Mouse (Mus musculus): ENCODE data around the gene Ankrd11. TPM values are rescaled to one million over a fixed set of nuclear protein-coding genes. Genes with fewer than 3 reads are reported as not detected.

Ankrd11 gene
- total and polyA plus RNA-seq, 2 experiments from 2014 or later, result 24.3 to 65.8 TPM

- no peaks in the 10 kb centered on the region for H3K9me3 ChIP-seq (replicated peaks; ENCODE audit: control insufficient read depth, low read length)
- H3K9ac ChIP-seq (replicated peaks; ENCODE audit: low read depth, low read length), result no peak overlapping the region
- DNase-seq (ENCODE audit: low spot score) (no peak), ATAC-seq (ENCODE audit: insufficient read depth, low read depth) (no peak)
- TF ChIP-seq EP300 (IDR thresholded peaks at IDR 0.05; ENCODE audit: low read depth) (no peak), CTCF (IDR thresholded peaks at IDR 0.05; ENCODE audit: low read depth) (no peak)
- no peaks in the 10 kb centered on the region for H3K36me3 ChIP-seq (replicated peaks; ENCODE audit: control insufficient read depth, insufficient read depth, low read length)
- H3K4me2 ChIP-seq (ENCODE audit: low read depth, low read length), result no peak overlapping the region
- no peak overlapping the region for H3K4me3 ChIP-seq (ENCODE audit: low read depth, low read length)
- 61% methylated on average over 3 of the region's 3 CpGs for WGBS
- H3K27ac ChIP-seq (ENCODE audit: low read depth), result no peak overlapping the region
- no peaks in the 10 kb centered on the region for H3K27me3 ChIP-seq (ENCODE audit: control insufficient read depth, insufficient read depth, low read length)
- peaks cover 34% of the 10 kb centered on the region for H3K4me1 ChIP-seq (ENCODE audit: control insufficient read depth, insufficient read depth)
Measured at GRCm38 (mm10) chr8:122954090-122954799, 87.8 kb downstream of the Ankrd11 start.

DNA sequence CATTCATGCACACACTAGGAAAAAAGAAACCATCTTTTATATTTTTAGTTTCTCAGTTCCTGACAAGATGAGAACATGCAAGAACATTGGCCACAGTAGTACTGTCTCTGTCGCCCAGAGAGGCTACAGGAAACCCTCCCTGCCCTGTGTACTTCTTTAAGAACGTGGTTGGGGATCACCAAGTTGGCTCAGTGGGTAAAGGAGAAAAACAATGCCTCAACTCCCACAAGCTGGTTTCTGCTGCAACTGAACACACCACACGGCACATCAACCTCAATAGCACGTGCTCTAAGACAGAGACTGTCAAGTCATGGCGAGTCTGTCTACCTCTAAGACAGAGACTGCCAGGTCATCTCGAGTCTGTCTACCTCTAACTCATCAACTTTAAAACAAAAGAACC is 89.0 kb downstream of the Ankrd11 start:
- 74% methylated on average over 6 of the region's 6 CpGs for WGBS
- no peaks in the 10 kb centered on the region for H3K27me3 ChIP-seq (ENCODE audit: control insufficient read depth, insufficient read depth, low read length)
- TF ChIP-seq CTCF (IDR thresholded peaks at IDR 0.05; ENCODE audit: low read depth), result no peak
- no peak for TF ChIP-seq EP300 (IDR thresholded peaks at IDR 0.05; ENCODE audit: low read depth)
- H3K4me3 ChIP-seq (ENCODE audit: low read depth, low read length), result no peak overlapping the region
- H3K36me3 ChIP-seq (replicated peaks; ENCODE audit: control insufficient read depth, insufficient read depth, low read length), result no peaks in the 10 kb centered on the region
- H3K4me2 ChIP-seq (ENCODE audit: low read depth, low read length), result no peak overlapping the region
- H3K4me1 ChIP-seq (ENCODE audit: control insufficient read depth, insufficient read depth), result peaks cover 37% of the 10 kb centered on the region
- H3K9me3 ChIP-seq (replicated peaks; ENCODE audit: control insufficient read depth, low read length), result no peaks in the 10 kb centered on the region
- DNase-seq (ENCODE audit: low spot score) (no peak), ATAC-seq (ENCODE audit: insufficient read depth, low read depth) (no peak)
- no peak overlapping the region for H3K27ac ChIP-seq (ENCODE audit: low read depth)
- H3K9ac ChIP-seq (replicated peaks; ENCODE audit: low read depth, low read length), result no peak overlapping the region

- ATAC-seq (ENCODE audit: insufficient read depth, low read depth) (no peak), DNase-seq (ENCODE audit: low spot score) (no peak)
- peaks cover 37% of the 10 kb centered on the region for H3K4me1 ChIP-seq (ENCODE audit: control insufficient read depth, insufficient read depth)
Measured at GRCm38 (mm10) chr8:122951456-122951855, 90.6 kb downstream of the Ankrd11 start.

DNA sequence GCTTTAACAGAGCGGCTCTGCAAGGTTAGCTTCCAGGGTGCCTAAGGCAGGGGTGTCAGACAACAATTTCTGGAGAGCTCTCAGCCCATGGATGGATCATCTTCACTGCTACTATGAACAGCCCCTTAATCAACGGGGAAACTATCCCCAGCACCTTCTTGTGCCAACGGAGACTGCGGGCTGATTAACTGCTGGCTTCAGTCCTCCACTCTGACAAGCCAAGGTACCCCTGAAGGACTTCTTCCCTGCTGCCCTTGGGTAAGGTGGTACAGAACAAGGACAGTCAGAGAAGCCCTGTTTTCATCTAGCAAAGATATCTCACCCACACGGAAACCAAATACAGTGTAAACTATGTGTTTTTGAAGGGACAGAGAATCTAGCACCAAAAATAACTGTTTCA is 92.4 kb downstream of the Ankrd11 start:
- no peaks in the 10 kb centered on the region for H3K36me3 ChIP-seq (replicated peaks; ENCODE audit: control insufficient read depth, insufficient read depth, low read length)
- no peak overlapping the region for H3K9ac ChIP-seq (replicated peaks; ENCODE audit: low read depth, low read length)
- no peak overlapping the region for H3K27ac ChIP-seq (ENCODE audit: low read depth)
- H3K4me1 ChIP-seq (ENCODE audit: control insufficient read depth, insufficient read depth), result peaks cover 34% of the 10 kb centered on the region
- no peaks in the 10 kb centered on the region for H3K27me3 ChIP-seq (ENCODE audit: control insufficient read depth, insufficient read depth, low read length)
- H3K4me3 ChIP-seq (ENCODE audit: low read depth, low read length), result no peak overlapping the region
- 45% methylated on average over 5 of the region's 5 CpGs for WGBS
- H3K9me3 ChIP-seq (replicated peaks; ENCODE audit: control insufficient read depth, low read length), result no peaks in the 10 kb centered on the region
- no peak overlapping the region for H3K4me2 ChIP-seq (ENCODE audit: low read depth, low read length)
- no peak for TF ChIP-seq EP300 (IDR thresholded peaks at IDR 0.05; ENCODE audit: low read depth)
- TF ChIP-seq CTCF (IDR thresholded peaks at IDR 0.05; ENCODE audit: low read depth), result no peak
- DNase-seq (ENCODE audit: low spot score) (no peak), ATAC-seq (ENCODE audit: insufficient read depth, low read depth) (no peak)

More at GRCm38 (mm10) chr8:122951456-122951855, 90.6 kb downstream of the Ankrd11 start:
- Histone ChIP-seq H3K27me3 (ENCODE audit: control insufficient read depth, insufficient read depth, low read length) (no peaks in the 10 kb centered on the region), H3K4me3 (ENCODE audit: low read depth, low read length) (no peak overlapping the region), H3K9ac (replicated peaks; ENCODE audit: low read depth, low read length) (no peak overlapping the region), H3K9me3 (replicated peaks; ENCODE audit: control insufficient read depth, low read length) (no peaks in the 10 kb centered on the region), H3K36me3 (replicated peaks; ENCODE audit: control insufficient read depth, insufficient read depth, low read length) (no peaks in the 10 kb centered on the region), H3K4me2 (ENCODE audit: low read depth, low read length) (no peak overlapping the region), H3K27ac (ENCODE audit: low read depth) (no peak overlapping the region)
- TF ChIP-seq CTCF (IDR thresholded peaks at IDR 0.05; ENCODE audit: low read depth) (no peak), EP300 (IDR thresholded peaks at IDR 0.05; ENCODE audit: low read depth) (no peak)
- WGBS, result 77% methylated on average over 5 of the region's 5 CpGs

- Histone ChIP-seq H3K4me3 (ENCODE audit: low read depth, low read length) (no peak overlapping the region), H3K36me3 (replicated peaks; ENCODE audit: control insufficient read depth, insufficient read depth, low read length) (no peaks in the 10 kb centered on the region), H3K4me2 (ENCODE audit: low read depth, low read length) (no peak overlapping the region), H3K27ac (ENCODE audit: low read depth) (no peak overlapping the region), H3K27me3 (ENCODE audit: control insufficient read depth, insufficient read depth, low read length) (no peaks in the 10 kb centered on the region), H3K4me1 (ENCODE audit: control insufficient read depth, insufficient read depth) (peaks cover 19% of the 10 kb centered on the region), H3K9me3 (replicated peaks; ENCODE audit: control insufficient read depth, low read length) (no peaks in the 10 kb centered on the region), H3K9ac (replicated peaks; ENCODE audit: low read depth, low read length) (no peak overlapping the region)
- WGBS, result 81% methylated on average over 2 of the region's 2 CpGs
- TF ChIP-seq CTCF (IDR thresholded peaks at IDR 0.05; ENCODE audit: low read depth) (no peak), EP300 (IDR thresholded peaks at IDR 0.05; ENCODE audit: low read depth) (no peak)
- DNase-seq (ENCODE audit: low spot score) (no peak), ATAC-seq (ENCODE audit: insufficient read depth, low read depth) (no peak)
Measured at GRCm38 (mm10) chr8:122945775-122946174, 96.3 kb downstream of the Ankrd11 start.

Measured in heart, postnatal 0 days (tissue).